Mouse (Mus musculus): ENCODE measurements around the gene S1pr4. TPM values are rescaled to one million over a fixed set of nuclear protein-coding genes. Genes with fewer than 3 reads are reported as not detected.

Gene S1pr4
- polyA plus RNA-seq, 1 experiment from 2014 or later: 0.31 TPM

DNA sequence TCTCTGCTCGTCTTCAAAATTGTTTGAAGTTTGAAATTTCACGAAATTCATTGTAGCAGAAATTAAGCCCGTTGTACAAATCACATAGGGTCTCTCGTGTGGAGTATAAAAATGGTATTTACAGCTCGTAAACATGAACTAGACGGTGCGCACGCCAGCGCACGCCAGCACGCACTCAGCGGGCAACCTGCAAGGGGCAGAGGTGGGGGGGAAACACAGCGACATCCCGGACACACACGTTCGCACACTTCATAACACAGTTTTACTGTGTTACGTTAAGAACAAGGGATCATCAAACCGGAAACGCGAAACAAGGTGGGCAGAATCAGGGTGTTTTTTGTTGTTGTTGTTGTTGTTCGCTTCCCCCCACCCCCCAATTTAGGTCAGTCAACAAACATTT lies 40.5 kb downstream of the S1pr4 start:
- Histone ChIP-seq H3K4me3 (ENCODE audit: low read depth, low read length) (no peak overlapping the region), H3K27ac (replicated peaks; ENCODE audit: low read depth, low read length) (no peak overlapping the region), H3K9ac (replicated peaks; ENCODE audit: low read length) (no peak overlapping the region), H3K4me1 (ENCODE audit: control insufficient read depth, insufficient read depth, low read length) (no peaks in the 10 kb centered on the region; the same call in 1 of the 2 replicates), H3K4me2 (ENCODE audit: low read depth, low read length) (no peak overlapping the region), H3K36me3 (replicated peaks; ENCODE audit: control insufficient read depth, insufficient read depth, low read depth, low read length) (no peaks in the 10 kb centered on the region; the same call in 1 of the 2 replicates), H3K9me3 (replicated peaks; ENCODE audit: control insufficient read depth, low read length) (no peaks in the 10 kb centered on the region), H3K27me3 (ENCODE audit: control insufficient read depth, insufficient read depth, low read length) (peaks cover 69% of the 10 kb centered on the region)
- no peak for DNase-seq (ENCODE audit: low spot score)
- 69% methylated on average over 21 of the region's 21 CpGs for WGBS
- no peak for ATAC-seq (replicated peaks; ENCODE audit: insufficient number of reproducible peaks, low FRiP score, low TSS enrichment, low read depth)

- no peak for DNase-seq (ENCODE audit: low spot score)
- H3K9ac ChIP-seq (replicated peaks; ENCODE audit: low read length): no peak overlapping the region
- WGBS: 82% methylated on average over 6 of the region's 6 CpGs
These were observed 41.7 kb downstream of the S1pr4 start for GRCm38 (mm10) chr10:81458267-81458666.

GRCm38 (mm10) chr10:81457624-81458023 lies 42.3 kb downstream of the S1pr4 start:
- H3K9ac ChIP-seq (replicated peaks; ENCODE audit: low read length): no peak overlapping the region
- no peak for DNase-seq (ENCODE audit: low spot score)
- no peaks in the 10 kb centered on the region for H3K36me3 ChIP-seq (replicated peaks; ENCODE audit: control insufficient read depth, insufficient read depth, low read depth, low read length)
- no peak for ATAC-seq (replicated peaks; ENCODE audit: insufficient number of reproducible peaks, low FRiP score, low TSS enrichment, low read depth)
- H3K27me3 ChIP-seq (ENCODE audit: control insufficient read depth, insufficient read depth, low read length): peaks cover 67% of the 10 kb centered on the region
- no peak overlapping the region for H3K27ac ChIP-seq (replicated peaks; ENCODE audit: low read depth, low read length)
- H3K4me3 ChIP-seq (ENCODE audit: low read depth, low read length): no peak overlapping the region
- WGBS: 82% methylated on average over 8 of the region's 8 CpGs
- H3K4me2 ChIP-seq (ENCODE audit: low read depth, low read length): no peak overlapping the region
- no peaks in the 10 kb centered on the region; the same call in 1 of the 2 replicates for H3K4me1 ChIP-seq (ENCODE audit: control insufficient read depth, insufficient read depth, low read length)
- no peaks in the 10 kb centered on the region for H3K9me3 ChIP-seq (replicated peaks; ENCODE audit: control insufficient read depth, low read length)

More at GRCm38 (mm10) chr10:81458267-81458666, 41.7 kb downstream of the S1pr4 start:
- Histone ChIP-seq H3K9me3 (replicated peaks; ENCODE audit: control insufficient read depth, low read length) (no peaks in the 10 kb centered on the region), H3K27ac (replicated peaks; ENCODE audit: low read depth, low read length) (no peak overlapping the region), H3K27me3 (ENCODE audit: control insufficient read depth, insufficient read depth, low read length) (peaks cover 67% of the 10 kb centered on the region), H3K4me3 (ENCODE audit: low read depth, low read length) (no peak overlapping the region), H3K4me2 (ENCODE audit: low read depth, low read length) (no peak overlapping the region), H3K36me3 (replicated peaks; ENCODE audit: control insufficient read depth, insufficient read depth, low read depth, low read length) (no peaks in the 10 kb centered on the region), H3K4me1 (ENCODE audit: control insufficient read depth, insufficient read depth, low read length) (no peaks in the 10 kb centered on the region; the same call in 1 of the 2 replicates)
- no peak for ATAC-seq (replicated peaks; ENCODE audit: insufficient number of reproducible peaks, low FRiP score, low TSS enrichment, low read depth)

DNA sequence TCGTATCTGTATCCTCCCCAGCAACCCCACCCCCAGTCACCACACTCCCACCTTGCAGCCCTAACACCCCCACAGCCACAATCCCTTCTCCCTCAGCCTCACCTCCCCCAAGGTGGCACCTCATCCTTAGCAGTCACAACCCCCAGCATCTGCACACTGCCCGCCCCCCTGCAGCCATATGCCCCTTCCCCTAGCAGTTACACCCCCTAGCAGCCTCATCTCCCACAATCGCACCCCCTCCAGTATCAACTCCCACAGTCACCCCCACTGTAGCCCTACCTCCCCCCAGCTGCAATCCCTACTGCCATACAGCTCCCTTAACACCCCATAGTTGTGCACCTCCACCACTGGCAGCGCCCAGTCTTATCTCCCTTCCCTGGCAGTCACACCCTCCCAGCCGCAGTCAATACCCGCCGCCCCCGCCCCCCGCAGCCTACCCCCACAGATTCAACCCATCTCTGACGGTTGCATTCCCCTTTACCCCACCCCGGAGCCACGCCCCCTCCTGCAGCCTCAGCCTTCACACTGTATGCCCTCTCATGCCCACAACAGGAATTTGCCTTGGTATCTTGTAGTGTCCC lies 42.9 kb downstream of the S1pr4 start:
- Histone ChIP-seq H3K36me3 (replicated peaks; ENCODE audit: control insufficient read depth, insufficient read depth, low read depth, low read length) (no peaks in the 10 kb centered on the region), H3K27me3 (ENCODE audit: control insufficient read depth, insufficient read depth, low read length) (peaks cover 67% of the 10 kb centered on the region), H3K9me3 (replicated peaks; ENCODE audit: control insufficient read depth, low read length) (no peaks in the 10 kb centered on the region), H3K4me1 (ENCODE audit: control insufficient read depth, insufficient read depth, low read length) (no peaks in the 10 kb centered on the region; the same call in 1 of the 2 replicates), H3K27ac (replicated peaks; ENCODE audit: low read depth, low read length) (no peak overlapping the region), H3K9ac (replicated peaks; ENCODE audit: low read length) (no peak overlapping the region), H3K4me2 (ENCODE audit: low read depth, low read length) (no peak overlapping the region), H3K4me3 (ENCODE audit: low read depth, low read length) (no peak overlapping the region)
- ATAC-seq (replicated peaks; ENCODE audit: insufficient number of reproducible peaks, low FRiP score, low TSS enrichment, low read depth) (no peak), DNase-seq (ENCODE audit: low spot score) (no peak)
- 62% methylated on average over 12 of the region's 12 CpGs for WGBS

DNA sequence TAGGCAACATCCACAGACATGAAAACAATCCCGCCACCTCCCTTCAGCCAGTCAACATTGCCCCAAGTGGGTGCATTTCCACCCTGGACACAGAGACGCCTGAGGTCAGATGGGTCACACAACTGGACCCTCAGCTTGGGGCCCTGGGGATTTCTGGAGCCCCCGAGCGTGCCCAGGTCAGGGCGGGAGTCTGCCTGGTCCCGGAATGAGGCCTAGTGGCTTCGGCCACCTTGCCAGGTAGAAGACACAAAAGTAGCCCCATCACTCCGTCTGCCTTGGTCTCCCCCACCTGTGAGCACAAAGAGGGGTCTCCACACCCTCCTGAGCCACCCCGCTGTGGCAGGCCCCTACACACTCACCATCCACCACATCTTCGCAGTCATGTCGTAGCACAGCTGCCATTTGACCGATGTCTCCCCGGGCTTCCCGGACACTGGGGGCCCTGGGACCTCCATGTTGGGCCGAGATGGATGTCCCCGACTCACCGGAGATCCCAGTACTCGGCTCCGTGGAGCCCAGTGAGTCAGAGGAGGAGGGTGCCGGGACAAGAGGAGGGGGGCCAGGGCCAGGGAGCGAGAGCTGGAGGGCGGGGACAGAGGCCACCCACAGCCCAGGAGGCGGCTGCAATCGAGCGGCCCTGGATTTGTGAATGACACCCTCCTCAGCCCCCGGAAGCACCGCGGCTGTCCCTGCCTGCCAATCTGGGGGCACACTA lies 44.6 kb downstream of the S1pr4 start, which contains the start of gene Nfic:
Gene Nfic (minus strand): TSS at position 455 of the 715 bp plus-strand sequence.
- Histone ChIP-seq H3K27ac (replicated peaks; ENCODE audit: low read depth, low read length) (no peak within 1 kb of the TSS), H3K9me3 (replicated peaks; ENCODE audit: control insufficient read depth, low read length) (no peaks in the 10 kb centered on the region), H3K4me3 (ENCODE audit: low read depth, low read length) (no peak within 1 kb of the TSS), H3K4me2 (ENCODE audit: low read depth, low read length) (no peak within 1 kb of the TSS), H3K27me3 (ENCODE audit: control insufficient read depth, insufficient read depth, low read length) (peaks cover 65% of the 10 kb centered on the region), H3K4me1 (ENCODE audit: control insufficient read depth, insufficient read depth, low read length) (no peaks in the 10 kb centered on the region), H3K9ac (replicated peaks; ENCODE audit: low read length) (no peak within 1 kb of the TSS), H3K36me3 (replicated peaks; ENCODE audit: control insufficient read depth, insufficient read depth, low read depth, low read length) (no peaks in the 10 kb centered on the region)
- WGBS: 59% methylated on average over 28 of the region's 28 CpGs
- ATAC-seq (replicated peaks; ENCODE audit: insufficient number of reproducible peaks, low FRiP score, low TSS enrichment, low read depth) (no peak), DNase-seq (ENCODE audit: low spot score) (no peak)

- peaks cover 55% of the 10 kb centered on the region for H3K27me3 ChIP-seq (ENCODE audit: control insufficient read depth, insufficient read depth, low read length)
- no peak overlapping the region for H3K27ac ChIP-seq (replicated peaks; ENCODE audit: low read depth, low read length)
- H3K9me3 ChIP-seq (replicated peaks; ENCODE audit: control insufficient read depth, low read length): no peaks in the 10 kb centered on the region
- no peaks in the 10 kb centered on the region for H3K36me3 ChIP-seq (replicated peaks; ENCODE audit: control insufficient read depth, insufficient read depth, low read depth, low read length)
- no peak overlapping the region for H3K4me2 ChIP-seq (ENCODE audit: low read depth, low read length)
- ATAC-seq (replicated peaks; ENCODE audit: insufficient number of reproducible peaks, low FRiP score, low TSS enrichment, low read depth) (no peak), DNase-seq (ENCODE audit: low spot score) (no peak)
- 71% methylated on average over 2 of the region's 2 CpGs for WGBS
- H3K9ac ChIP-seq (replicated peaks; ENCODE audit: low read length): no peak overlapping the region
- H3K4me1 ChIP-seq (ENCODE audit: control insufficient read depth, insufficient read depth, low read length): no peaks in the 10 kb centered on the region
- H3K4me3 ChIP-seq (ENCODE audit: low read depth, low read length): no peak overlapping the region
These were observed 45.8 kb downstream of the S1pr4 start for GRCm38 (mm10) chr10:81454106-81454505.

DNA sequence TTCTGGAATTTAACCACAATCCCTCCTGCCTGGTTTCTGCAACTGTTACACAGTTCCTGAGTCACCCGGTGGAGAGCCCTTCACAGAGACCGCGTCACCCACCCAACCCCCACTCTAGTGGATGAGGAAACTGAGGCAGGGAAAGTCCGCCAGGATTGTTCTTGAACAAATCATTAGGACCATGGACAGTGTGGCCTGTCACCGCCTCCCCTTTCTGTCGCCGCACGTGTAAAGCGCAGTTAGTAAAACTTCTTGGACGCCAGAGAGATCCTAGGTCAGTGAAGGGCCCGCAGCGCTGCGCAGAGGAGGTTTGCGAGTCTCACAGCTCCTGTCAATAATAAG lies 47.0 kb downstream of the S1pr4 start:
- Histone ChIP-seq H3K4me2 (ENCODE audit: low read depth, low read length) (no peak overlapping the region), H3K27me3 (ENCODE audit: control insufficient read depth, insufficient read depth, low read length) (peaks cover 47% of the 10 kb centered on the region), H3K4me1 (ENCODE audit: control insufficient read depth, insufficient read depth, low read length) (no peaks in the 10 kb centered on the region), H3K9me3 (replicated peaks; ENCODE audit: control insufficient read depth, low read length) (no peaks in the 10 kb centered on the region), H3K27ac (replicated peaks; ENCODE audit: low read depth, low read length) (no peak overlapping the region), H3K4me3 (ENCODE audit: low read depth, low read length) (no peak overlapping the region), H3K9ac (replicated peaks; ENCODE audit: low read length) (no peak overlapping the region), H3K36me3 (replicated peaks; ENCODE audit: control insufficient read depth, insufficient read depth, low read depth, low read length) (no peaks in the 10 kb centered on the region)
- DNase-seq (ENCODE audit: low spot score): no peak
- 2% methylated on average over 14 of the region's 14 CpGs for WGBS
- no peak for ATAC-seq (replicated peaks; ENCODE audit: insufficient number of reproducible peaks, low FRiP score, low TSS enrichment, low read depth)

- Histone ChIP-seq H3K4me1 (ENCODE audit: control insufficient read depth, insufficient read depth, low read length) (no peaks in the 10 kb centered on the region), H3K9ac (replicated peaks; ENCODE audit: low read length) (no peak overlapping the region), H3K27ac (replicated peaks; ENCODE audit: low read depth, low read length) (no peak overlapping the region), H3K4me2 (ENCODE audit: low read depth, low read length) (no peak overlapping the region), H3K9me3 (replicated peaks; ENCODE audit: control insufficient read depth, low read length) (no peaks in the 10 kb centered on the region), H3K4me3 (ENCODE audit: low read depth, low read length) (no peak overlapping the region), H3K36me3 (replicated peaks; ENCODE audit: control insufficient read depth, insufficient read depth, low read depth, low read length) (no peaks in the 10 kb centered on the region), H3K27me3 (ENCODE audit: control insufficient read depth, insufficient read depth, low read length) (peaks cover 47% of the 10 kb centered on the region)
- 7% methylated on average over 35 of the region's 36 CpGs for WGBS
- ATAC-seq (replicated peaks; ENCODE audit: insufficient number of reproducible peaks, low FRiP score, low TSS enrichment, low read depth) (no peak), DNase-seq (ENCODE audit: low spot score) (no peak)
These were observed 47.5 kb downstream of the S1pr4 start for GRCm38 (mm10) chr10:81452237-81452946.

All from embryonic facial prominence, embryonic 11.5 days (tissue).